Mouse (Mus musculus) neural tube, embryonic 15.5 days (tissue): ENCODE results near the gene Clec16a. TPM values are rescaled to one million over a fixed set of nuclear protein-coding genes. Genes with fewer than 3 reads are reported as not detected.

ENCODE experiments used
- ATAC-seq: fragments of 200-750 bp; cut with Nextera tagmentation; 2 replicates; pipeline ENCODE4 v1.8.0; 2017; ENCODE audit warnings: mild to moderate bottlenecking, moderate TSS enrichment, moderate library complexity; ENCODE audit not compliant: low FRiP score
- H3K27ac ChIP-seq: fragments of 300-500 bp; sonication (generic); replicated peaks from 2 replicates; pipeline ENCODE4 v1.5.1; 2015; ENCODE audit warnings: mild to moderate bottlenecking, inconsistent platforms
- H3K27me3 ChIP-seq: fragments of 300-500 bp; sonication (generic); replicated peaks from 2 replicates; pipeline ENCODE4 v1.6.1; 2015; ENCODE audit warnings: inconsistent platforms
- H3K36me3 ChIP-seq: fragments of 300-500 bp; sonication (generic); 2 replicates; pipeline ENCODE4 v1.6.1; 2015; ENCODE audit warnings: inconsistent platforms
- H3K4me1 ChIP-seq: fragments of 300-500 bp; sonication (generic); 2 replicates; pipeline ENCODE4 v1.6.1; 2015; ENCODE audit warnings: inconsistent platforms
- H3K4me2 ChIP-seq: fragments of 300-500 bp; sonication (generic); 2 replicates; pipeline ENCODE4 v1.6.1; 2015; ENCODE audit warnings: inconsistent platforms, mild to moderate bottlenecking, moderate library complexity
- H3K4me3 ChIP-seq: fragments of 300-500 bp; sonication (generic); replicated peaks from 2 replicates; pipeline ENCODE4 v1.5.1; 2015; ENCODE audit warnings: mild to moderate bottlenecking, inconsistent platforms
- H3K9ac ChIP-seq: fragments of 300-500 bp; sonication (generic); replicated peaks from 2 replicates; pipeline ENCODE4 v1.6.1; 2015; ENCODE audit warnings: mild to moderate bottlenecking, inconsistent platforms
- H3K9me3 ChIP-seq: fragments of 300-500 bp; sonication (generic); replicated peaks from 2 replicates; pipeline ENCODE4 v1.6.1; 2016; ENCODE audit warnings: inconsistent platforms
- WGBS: fragments of 180-500 bp; shearing (Covaris S2); methylation state at CpG from one replicate; pipeline ENCODE4 v1.1.7; 2015; ENCODE audit warnings: mixed read lengths; 5-methylcytosine and 5-hydroxymethylcytosine counted together
- polyA plus RNA-seq: library from polyadenylated mRNA; unstranded; fragments of >200 nt; fragmentation: Nextera tagmentation; extraction: Ambion mirVana; gene quantifications from 2 replicates; pipeline ENCODE4 v1.2.1, GENCODE M21; 2015

The Clec16a gene
- polyA plus RNA-seq, 1 experiment from 2014 or later: 71.6 TPM

DNA sequence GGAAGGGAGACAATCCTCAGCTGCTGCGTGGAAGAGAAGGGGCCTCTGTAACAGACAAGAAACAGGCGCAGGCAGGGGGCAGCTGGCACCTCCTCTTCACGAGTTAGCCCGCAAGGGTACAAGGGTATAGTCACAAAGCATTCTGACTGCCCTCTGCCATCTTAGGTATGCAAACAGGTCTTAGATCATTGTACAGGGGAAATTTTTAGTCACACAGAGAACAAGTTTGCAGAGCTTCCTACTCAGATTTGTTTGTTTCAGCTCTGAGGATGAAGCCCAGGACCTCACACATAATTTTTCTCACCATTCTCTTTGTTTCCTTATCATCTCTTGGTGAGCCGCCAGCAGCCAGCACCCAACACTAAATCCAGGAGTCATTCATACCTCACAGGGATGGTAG is 146.6 kb downstream of the Clec16a start:
- H3K4me3 ChIP-seq: no peak overlapping the region
- no peak overlapping the region for H3K27ac ChIP-seq
- peaks cover 24% of the 10 kb centered on the region for H3K36me3 ChIP-seq
- no peak overlapping the region for H3K4me2 ChIP-seq
- H3K27me3 ChIP-seq: no peaks in the 10 kb centered on the region
- ATAC-seq: no peak
- H3K4me1 ChIP-seq: 0 out of 2 replicates have a peak, but pooled peaks cover 5% of the 10 kb centered on the region
- WGBS: 86% methylated on average over 5 of the region's 5 CpGs
- no peak overlapping the region for H3K9ac ChIP-seq
- H3K9me3 ChIP-seq: no peaks in the 10 kb centered on the region

DNA sequence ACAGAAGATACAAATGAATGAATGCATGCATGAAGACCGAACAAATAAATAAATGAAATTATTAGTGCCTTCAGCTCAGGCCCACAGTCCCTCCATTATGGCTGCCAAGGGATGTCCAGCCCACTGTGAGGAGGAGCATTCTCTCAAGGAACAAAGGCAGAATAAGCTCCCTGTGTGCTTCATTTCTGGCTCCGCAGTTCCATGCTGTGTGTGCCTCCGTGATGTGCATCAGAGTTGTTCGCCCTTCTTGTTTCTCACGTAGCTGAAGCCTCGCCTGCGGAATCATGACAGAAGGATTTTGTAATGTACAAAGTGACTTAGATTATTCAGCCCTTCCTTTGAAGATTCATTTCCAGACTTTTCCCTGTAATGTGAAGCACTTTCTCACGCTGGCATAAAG is 147.7 kb downstream of the Clec16a start:
- H3K27me3 ChIP-seq: no peaks in the 10 kb centered on the region
- H3K9me3 ChIP-seq: no peaks in the 10 kb centered on the region
- no peak overlapping the region for H3K4me2 ChIP-seq
- H3K27ac ChIP-seq: no peak overlapping the region
- H3K4me1 ChIP-seq: 0 out of 2 replicates have a peak, but pooled peaks cover 5% of the 10 kb centered on the region
- ATAC-seq: no peak
- no peak overlapping the region for H3K9ac ChIP-seq
- H3K4me3 ChIP-seq: no peak overlapping the region
- WGBS: 75% methylated on average over 8 of the region's 8 CpGs
- peaks cover 24% of the 10 kb centered on the region for H3K36me3 ChIP-seq

DNA sequence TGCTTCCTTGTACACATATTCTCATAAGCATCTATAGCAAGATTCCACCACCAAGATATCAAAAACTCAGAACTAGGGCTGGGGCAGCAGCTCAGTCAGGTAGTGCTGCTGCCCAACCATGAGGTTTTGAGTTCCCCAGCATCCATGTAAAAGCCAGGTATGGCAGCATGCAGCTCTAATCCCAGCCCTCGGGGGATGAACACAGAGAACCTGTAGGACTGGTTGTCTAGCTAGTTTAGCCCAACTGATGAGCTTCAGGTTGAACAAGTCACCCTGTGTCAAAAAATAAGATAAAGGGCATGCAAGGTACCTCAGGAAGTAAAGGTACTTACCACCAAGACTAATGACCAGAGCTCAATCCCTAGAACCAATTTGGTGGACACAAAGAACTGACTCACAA is 148.3 kb downstream of the Clec16a start:
- Histone ChIP-seq H3K4me2 (no peak overlapping the region), H3K27ac (no peak overlapping the region), H3K4me3 (no peak overlapping the region), H3K27me3 (no peaks in the 10 kb centered on the region), H3K9ac (no peak overlapping the region), H3K4me1 (0 out of 2 replicates have a peak, but pooled peaks cover 5% of the 10 kb centered on the region), H3K36me3 (peaks cover 24% of the 10 kb centered on the region), H3K9me3 (no peaks in the 10 kb centered on the region)
- ATAC-seq: no peak
- 93% methylated on average over 1 of the region's 1 CpGs for WGBS

DNA sequence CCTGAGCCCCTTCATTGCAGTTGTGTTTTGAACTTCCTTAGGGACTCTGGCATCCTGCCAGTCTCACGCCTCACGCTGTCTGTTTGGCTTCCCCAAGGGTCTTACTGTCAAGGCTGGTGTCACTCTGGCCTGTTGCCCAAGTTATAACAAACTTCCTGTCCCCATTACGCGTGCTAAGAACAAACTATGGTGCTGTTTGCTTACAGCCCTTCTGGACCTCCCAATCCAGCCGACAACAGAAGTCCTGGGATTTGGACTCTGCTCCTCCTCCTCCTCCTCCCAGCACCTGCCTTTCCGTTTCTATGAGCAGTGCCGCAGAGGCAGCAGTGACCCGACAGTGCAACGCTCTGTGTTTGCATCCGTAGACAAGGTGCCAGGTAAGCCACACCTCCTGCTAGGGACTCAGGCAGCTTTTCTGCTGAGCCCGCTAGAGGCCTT is 149.3 kb downstream of the Clec16a start:
- ATAC-seq: no peak
- H3K4me1 ChIP-seq: 0 out of 2 replicates have a peak, but pooled peaks cover 5% of the 10 kb centered on the region
- no peak overlapping the region for H3K4me2 ChIP-seq
- H3K9ac ChIP-seq: no peak overlapping the region
- H3K36me3 ChIP-seq: peaks cover 19% of the 10 kb centered on the region
- H3K27me3 ChIP-seq: no peaks in the 10 kb centered on the region
- H3K9me3 ChIP-seq: no peaks in the 10 kb centered on the region
- 53% methylated on average over 11 of the region's 11 CpGs for WGBS
- no peak overlapping the region for H3K27ac ChIP-seq
- no peak overlapping the region for H3K4me3 ChIP-seq

DNA sequence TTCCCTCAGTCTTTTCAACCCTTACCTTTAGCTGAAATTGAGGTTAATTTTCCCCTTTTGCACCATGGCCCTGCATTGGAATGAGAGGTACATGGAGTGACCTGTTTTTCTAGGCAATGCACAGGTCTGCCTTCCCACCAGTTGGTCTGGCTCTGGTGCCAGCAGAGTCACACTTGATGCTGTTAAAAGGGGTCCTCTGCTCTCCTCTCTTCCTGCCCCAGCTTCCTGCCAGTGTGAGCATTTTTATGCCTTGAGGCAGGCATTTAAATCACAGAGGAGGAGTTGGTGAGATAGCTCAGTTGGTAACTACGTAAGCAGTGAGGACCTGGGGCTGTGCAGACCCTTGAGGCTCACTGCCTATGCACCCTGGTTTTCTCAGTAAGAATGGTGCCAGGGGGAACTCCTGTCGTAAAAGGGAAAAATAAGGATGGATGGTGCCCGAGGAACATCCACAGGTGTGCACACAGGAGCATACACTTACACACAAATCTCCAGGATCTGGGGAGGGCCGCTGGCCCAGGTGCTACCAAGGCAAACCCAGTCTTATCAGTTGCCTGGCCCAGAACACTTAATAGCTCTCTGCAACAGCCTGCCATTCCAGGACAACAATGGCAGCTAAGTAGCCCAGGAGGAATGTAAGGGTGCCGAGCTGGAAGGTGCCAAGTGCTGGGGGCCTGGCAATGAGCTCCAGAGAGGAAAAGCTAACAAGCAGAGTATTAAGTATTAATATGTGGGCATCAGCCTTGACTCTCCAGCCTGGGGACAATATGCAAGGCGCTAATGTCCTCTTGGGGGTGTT is 152.9 kb downstream of the Clec16a start:
- no peak for ATAC-seq
- no peak overlapping the region for H3K4me3 ChIP-seq
- WGBS: 62% methylated on average over 6 of the region's 6 CpGs

DNA sequence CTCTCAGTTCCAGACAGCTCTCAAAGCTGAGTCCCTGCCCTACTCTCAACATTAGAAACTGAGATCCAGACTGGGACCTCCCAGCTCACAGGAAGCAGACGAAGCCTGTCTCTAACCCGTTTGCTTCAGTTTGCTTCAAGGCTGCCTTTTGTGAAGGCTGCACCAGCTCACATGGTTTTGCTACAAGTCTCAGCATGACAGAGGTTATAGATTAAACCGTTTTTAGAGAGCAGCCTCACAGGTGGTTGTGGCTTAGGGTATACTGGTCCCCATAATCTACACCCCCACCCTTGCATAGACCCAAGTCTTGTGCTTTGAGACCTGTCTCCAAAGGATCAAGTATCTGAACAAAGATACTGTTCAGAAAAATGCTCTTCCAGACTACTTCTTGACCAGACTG is 154.2 kb downstream of the Clec16a start:
- H3K36me3 ChIP-seq: peaks cover 2% of the 10 kb centered on the region; the same call in 1 of the 2 replicates
- no peak overlapping the region for H3K4me2 ChIP-seq
- H3K9me3 ChIP-seq: no peaks in the 10 kb centered on the region
- no peak for ATAC-seq
- 70% methylated on average over 3 of the region's 3 CpGs for WGBS
- no peak overlapping the region for H3K4me3 ChIP-seq
- no peak overlapping the region for H3K9ac ChIP-seq
- H3K27me3 ChIP-seq: no peaks in the 10 kb centered on the region
- no peak overlapping the region for H3K27ac ChIP-seq
- H3K4me1 ChIP-seq: 0 out of 2 replicates have a peak, but pooled peaks cover 4% of the 10 kb centered on the region

More for the DNA sequence above, 152.9 kb downstream of the Clec16a start:
- Histone ChIP-seq H3K4me2 (no peak overlapping the region), H3K4me1 (0 out of 2 replicates have a peak, but pooled peaks cover 5% of the 10 kb centered on the region), H3K9ac (no peak overlapping the region), H3K27ac (no peak overlapping the region), H3K9me3 (no peaks in the 10 kb centered on the region), H3K27me3 (no peaks in the 10 kb centered on the region), H3K36me3 (peaks cover 2% of the 10 kb centered on the region; the same call in 1 of the 2 replicates)

DNA sequence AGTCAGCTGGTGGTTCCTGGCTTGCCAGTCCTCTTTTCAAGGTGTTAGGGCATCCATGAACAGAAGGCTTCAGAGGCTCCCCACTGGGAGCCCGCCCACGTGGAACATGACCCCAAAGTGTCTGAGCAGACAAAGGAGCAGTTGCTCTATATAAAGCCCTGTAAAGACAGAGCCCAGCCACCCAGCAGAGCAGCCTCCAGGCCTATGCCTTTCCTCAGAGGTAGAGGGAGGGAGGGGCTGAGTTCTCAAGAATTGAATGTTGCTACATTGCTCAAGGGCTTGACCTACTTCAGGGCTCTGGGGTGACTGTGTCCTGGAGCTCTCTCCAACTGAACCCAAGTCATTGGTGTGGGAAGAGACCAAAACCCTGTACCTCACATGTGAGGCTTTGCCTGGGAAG is 155.0 kb downstream of the Clec16a start:
- H3K27me3 ChIP-seq: no peaks in the 10 kb centered on the region
- H3K9ac ChIP-seq: no peak overlapping the region
- no peaks in the 10 kb centered on the region for H3K9me3 ChIP-seq
- H3K36me3 ChIP-seq: peaks cover 2% of the 10 kb centered on the region; the same call in 1 of the 2 replicates
- 26% methylated on average over 2 of the region's 2 CpGs for WGBS
- no peak overlapping the region for H3K27ac ChIP-seq
- no peaks in the 10 kb centered on the region for H3K4me1 ChIP-seq
- H3K4me3 ChIP-seq: no peak overlapping the region
- no peak for ATAC-seq
- no peak overlapping the region for H3K4me2 ChIP-seq

DNA sequence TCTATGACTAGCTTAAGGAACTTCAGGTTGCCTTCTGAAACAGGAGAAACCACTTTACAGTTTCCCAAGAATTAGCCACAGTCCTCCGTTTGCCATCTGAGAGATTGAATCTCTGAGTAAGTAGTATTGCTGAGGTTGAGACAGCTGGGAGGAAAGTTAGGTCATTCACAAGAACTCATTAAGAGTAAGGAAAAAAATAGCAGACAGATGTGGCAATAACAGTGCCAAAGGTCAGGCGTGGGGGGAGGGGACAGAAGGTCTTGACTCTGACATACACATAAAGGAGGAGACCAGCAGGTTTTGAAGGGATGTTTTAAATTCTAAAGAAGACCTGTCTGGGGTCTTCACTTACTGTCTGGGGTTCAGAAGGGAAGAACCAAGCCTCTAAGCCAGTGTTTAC is 157.3 kb downstream of the Clec16a start:
- H3K4me1 ChIP-seq: no peaks in the 10 kb centered on the region
- no peak overlapping the region for H3K4me2 ChIP-seq
- WGBS: 83% methylated on average over 2 of the region's 2 CpGs
- no peak overlapping the region for H3K9ac ChIP-seq
- no peaks in the 10 kb centered on the region for H3K27me3 ChIP-seq
- H3K9me3 ChIP-seq: no peaks in the 10 kb centered on the region
- H3K36me3 ChIP-seq: peaks cover 7% of the 10 kb centered on the region; the same call in 1 of the 2 replicates
- no peak overlapping the region for H3K27ac ChIP-seq
- no peak for ATAC-seq
- H3K4me3 ChIP-seq: no peak overlapping the region

DNA sequence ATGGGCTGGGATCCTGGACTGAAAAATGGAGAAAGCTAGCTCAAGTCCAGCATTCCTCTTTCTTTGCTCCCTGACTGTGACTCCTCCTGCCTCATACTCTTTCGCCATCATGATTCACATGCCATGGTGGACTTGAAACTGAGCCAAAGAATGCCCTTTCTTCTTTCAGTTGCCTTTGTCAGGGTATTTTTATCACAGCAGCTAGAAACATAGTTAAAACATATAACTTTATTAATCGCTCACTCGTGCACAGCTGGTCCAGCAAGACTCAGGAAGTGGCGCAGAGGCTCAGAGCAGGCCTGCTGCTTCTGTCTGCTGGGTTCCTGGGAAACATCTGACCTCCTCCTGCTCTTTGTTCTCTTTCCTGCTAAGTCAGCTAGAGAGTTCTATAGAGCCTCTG is 158.8 kb downstream of the Clec16a start:
- WGBS: 81% methylated on average over 4 of the region's 4 CpGs
- H3K9ac ChIP-seq: no peak overlapping the region
- no peak for ATAC-seq
- no peak overlapping the region for H3K27ac ChIP-seq
- no peaks in the 10 kb centered on the region for H3K4me1 ChIP-seq
- H3K9me3 ChIP-seq: no peaks in the 10 kb centered on the region
- H3K4me2 ChIP-seq: no peak overlapping the region
- peaks cover 7% of the 10 kb centered on the region; the same call in 1 of the 2 replicates for H3K36me3 ChIP-seq
- no peaks in the 10 kb centered on the region for H3K27me3 ChIP-seq
- H3K4me3 ChIP-seq: no peak overlapping the region

DNA sequence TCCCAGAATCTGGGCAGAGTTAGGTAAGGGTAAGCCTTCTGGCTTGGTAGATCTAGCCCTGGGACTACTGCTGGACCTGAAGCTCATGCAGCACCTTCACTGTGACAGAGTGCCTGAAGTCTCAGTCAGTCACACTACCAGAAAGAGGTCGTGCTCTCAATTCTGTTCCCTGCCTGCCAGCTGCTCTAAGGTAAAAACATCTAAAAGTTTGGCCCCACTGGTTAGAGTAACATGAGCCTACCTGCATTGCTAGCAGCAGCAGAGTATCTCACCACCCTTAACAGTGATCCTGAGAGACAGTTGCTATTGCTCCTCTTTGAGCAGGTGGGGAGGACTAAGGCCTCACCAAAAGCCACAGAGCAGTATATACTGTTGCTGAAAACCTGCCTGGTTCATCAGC is 160.3 kb downstream of the Clec16a start:
- ATAC-seq: no peak
- peaks cover 7% of the 10 kb centered on the region; the same call in 1 of the 2 replicates for H3K36me3 ChIP-seq
- no peak overlapping the region for H3K4me2 ChIP-seq
- H3K4me1 ChIP-seq: no peaks in the 10 kb centered on the region
- no peak overlapping the region for H3K4me3 ChIP-seq
- H3K27ac ChIP-seq: no peak overlapping the region
- no peak overlapping the region for H3K9ac ChIP-seq
- 73% methylated on average over 1 of the region's 1 CpGs for WGBS
- H3K9me3 ChIP-seq: no peaks in the 10 kb centered on the region
- no peaks in the 10 kb centered on the region for H3K27me3 ChIP-seq

DNA sequence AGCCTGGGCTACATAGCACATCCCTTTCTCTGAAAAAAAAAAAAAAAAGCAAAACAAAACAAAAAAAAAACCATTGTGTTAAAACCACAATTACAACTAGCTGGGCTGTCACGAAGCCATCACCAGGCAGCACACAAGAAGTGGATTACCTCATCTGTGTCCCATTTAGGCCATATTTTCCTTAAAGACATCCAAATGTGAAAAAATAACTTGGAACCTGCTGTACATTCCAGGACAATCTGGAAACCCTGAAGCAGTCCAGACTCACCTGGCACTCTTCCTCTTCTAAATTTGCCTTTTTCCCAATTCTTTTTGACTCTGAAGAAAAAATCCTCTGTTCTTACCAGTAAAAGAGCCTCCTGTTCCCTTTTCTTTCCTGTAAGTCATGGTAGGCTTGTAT is 166.4 kb downstream of the Clec16a start:
- 79% methylated on average over 1 of the region's 1 CpGs for WGBS
- ATAC-seq: no peak
- no peak overlapping the region for H3K9ac ChIP-seq
- H3K9me3 ChIP-seq: no peaks in the 10 kb centered on the region
- no peak overlapping the region for H3K4me3 ChIP-seq
- H3K4me1 ChIP-seq: peaks cover 10% of the 10 kb centered on the region; the same call in 1 of the 2 replicates
- no peaks in the 10 kb centered on the region for H3K27me3 ChIP-seq
- H3K36me3 ChIP-seq: no peaks in the 10 kb centered on the region
- H3K27ac ChIP-seq: no peak overlapping the region
- H3K4me2 ChIP-seq: no peak overlapping the region

DNA sequence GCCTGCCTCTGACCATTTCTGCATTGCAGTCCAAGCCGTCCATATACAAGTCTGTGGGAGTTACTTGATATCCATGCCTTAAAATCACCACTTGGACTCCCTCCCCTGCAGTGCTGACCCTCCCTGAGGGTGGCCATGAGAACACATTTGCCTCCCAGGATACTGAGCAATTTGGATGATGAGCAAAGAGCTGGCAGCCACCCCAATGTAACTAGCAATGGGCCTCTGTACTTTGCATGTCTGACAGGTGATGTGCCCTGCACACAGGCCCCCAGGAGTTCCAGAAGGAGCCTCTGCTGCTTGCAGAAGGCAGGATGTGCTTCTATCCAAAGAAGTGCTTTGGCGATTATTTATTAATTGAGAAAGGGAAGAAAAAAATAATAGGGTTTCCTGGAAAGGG is 167.9 kb downstream of the Clec16a start:
- Histone ChIP-seq H3K9me3 (no peaks in the 10 kb centered on the region), H3K4me1 (peaks cover 10% of the 10 kb centered on the region; the same call in 1 of the 2 replicates), H3K36me3 (no peaks in the 10 kb centered on the region), H3K27ac (no peak overlapping the region), H3K4me3 (no peak overlapping the region), H3K4me2 (no peak overlapping the region), H3K27me3 (no peaks in the 10 kb centered on the region), H3K9ac (no peak overlapping the region)
- ATAC-seq: no peak
- WGBS: 42% methylated on average over 2 of the region's 2 CpGs
